Comparison of ENCODE assay signal across 8 mouse cellular contexts in genomic region chr4:129557256-129557808, GRCm38 (mm10). TPM values are rescaled to one million over a fixed set of nuclear protein-coding genes. Genes with fewer than 3 reads are reported as not detected.
A peak's percentile ranks its signal among the peaks of the same experiment; 100 is the strongest.
DNase-seq lines count a peak whose midpoint lies in the region; ATAC-seq and TF ChIP-seq lines count a peak whose summit lies in the region.

No protein-coding gene starts in this region.

- ATAC-seq in hindbrain, embryonic 12.5 days (ENCODE audit: low FRiP score): no peak

- H3K9me3 ChIP-seq in ES-E14 (ENCODE audit: control insufficient read depth, insufficient read depth, low read depth, low read length): no peaks in the 10 kb centered on the region
- no peaks in the 10 kb centered on the region for H3K9me3 ChIP-seq in hindbrain, embryonic 12.5 days (replicated peaks)
- H3K9me3 ChIP-seq in midbrain, embryonic 10.5 days (replicated peaks): no peaks in the 10 kb centered on the region

- 84% methylated on average over 9 of the region's 9 CpGs for WGBS in hindbrain, embryonic 12.5 days
- 75% methylated on average over 9 of the region's 9 CpGs for WGBS in midbrain, embryonic 10.5 days

- peak; percentile 11 for DNase-seq in adrenal gland, postnatal 14 days
- no peak for DNase-seq in adrenal gland, adult 2 months
- no peak for DNase-seq in ES-E14 (ENCODE audit: low read depth, low spot score)
- no peak for DNase-seq in midbrain, embryonic 10.5 days (ENCODE audit: low spot score)
- DNase-seq in cerebellum, adult 9-10 months: no peak
- DNase-seq in yolk sac, embryonic 10.5 days (ENCODE audit: low spot score): no peak
- DNase-seq in cerebellum, postnatal 36 days: no peak

- H3K36me3 ChIP-seq in ES-E14 (ENCODE audit: control insufficient read depth, insufficient read depth, low read length, poor library complexity, severe bottlenecking): no peaks in the 10 kb centered on the region
- H3K36me3 ChIP-seq in hindbrain, embryonic 12.5 days: no peaks in the 10 kb centered on the region
- no peaks in the 10 kb centered on the region for H3K36me3 ChIP-seq in midbrain, embryonic 10.5 days

- H3K9ac ChIP-seq in ES-E14 (ENCODE audit: insufficient read depth, low read depth, low read length, poor library complexity, severe bottlenecking): peak overlapping the region; percentile 78; the same call in 1 of the 2 replicates
- peak overlapping the region; percentile 61 for H3K9ac ChIP-seq in hindbrain, embryonic 12.5 days

- peak overlapping the region; percentile 67 for H3K4me2 ChIP-seq in hindbrain, embryonic 12.5 days (replicated peaks)

- H3K27me3 ChIP-seq in hindbrain, embryonic 12.5 days: no peaks in the 10 kb centered on the region; the same call in 1 of the 2 replicates
- H3K27me3 ChIP-seq in midbrain, embryonic 10.5 days (ENCODE audit: low read depth, poor library complexity, severe bottlenecking): peaks cover 29% of the 10 kb centered on the region

- H3K4me3 ChIP-seq in ES-E14 (ENCODE audit: insufficient read depth in 1 of 2, low read depth in 1 of 2, low read length in 2 of 2, poor library complexity in 1 of 2, severe bottlenecking in 1 of 2): peak overlapping the region in 1 of 2 experiments; percentile 70; a peak in 2 of 4 replicates
- H3K4me3 ChIP-seq in hindbrain, embryonic 12.5 days: 0 out of 2 replicates have a peak overlapping the region, but pooled peaks have one; percentile 41
- H3K4me3 ChIP-seq in midbrain, embryonic 10.5 days: peak overlapping the region; percentile 58; the same call in 1 of the 2 replicates

- in situ Hi-C loops in ES-E14 (cut with MboI; ENCODE audit: low sequenced_read_pairs in 2 of 2, unreplicated experiment in 2 of 2): no loop called here

- peaks cover 5 to 16% of the 10 kb centered on the region in 2 experiments; a peak in 3 of 4 replicates for H3K4me1 ChIP-seq in ES-E14 (ENCODE audit: control insufficient read depth in 2 of 2, insufficient read depth in 2 of 2, low read length in 2 of 2, poor library complexity in 1 of 2)
- H3K4me1 ChIP-seq in hindbrain, embryonic 12.5 days: peaks cover 8% of the 10 kb centered on the region
- peaks cover 29% of the 10 kb centered on the region for H3K4me1 ChIP-seq in midbrain, embryonic 10.5 days

- no peak overlapping the region for H3K27ac ChIP-seq in ES-E14 (ENCODE audit: insufficient read depth, low read depth, low read length, poor library complexity, severe bottlenecking)
- H3K27ac ChIP-seq in hindbrain, embryonic 12.5 days: no peak overlapping the region
- peak overlapping the region; percentile 34; the same call in 1 of the 2 replicates for H3K27ac ChIP-seq in midbrain, embryonic 10.5 days (replicated peaks)

TF ChIP-seq in ES-E14, 5 proteins besides CTCF, POLR2A, EP300 and RAD21:
- TF ChIP-seq ZC3H11A (IDR thresholded peaks at IDR 0.05; ENCODE audit: borderline replicate concordance, low read depth, low read length): no peak
- TF ChIP-seq CHD2 (IDR thresholded peaks at IDR 0.05; ENCODE audit: low read depth, low read length): no peak
- TF ChIP-seq ZNF384 (IDR thresholded peaks at IDR 0.05; ENCODE audit: low read depth, low read length): no peak
- TF ChIP-seq HCFC1 (IDR thresholded peaks at IDR 0.05; ENCODE audit: borderline replicate concordance, insufficient read depth, low read length): no peak
- no peak for TF ChIP-seq MAFK (IDR thresholded peaks at IDR 0.05; ENCODE audit: insufficient read depth, low read depth, low read length)

RNA-seq across cellular contexts. Expression of gene Hdac1, which starts 14.8 kb away (rescaled TPM):
- 55.7 and 59.5 TPM in 2 replicates for total RNA-seq in adrenal gland, postnatal 14 days (2021)
- 10 to 100 TPM; 44.4 to 53.9 TPM for total RNA-seq in adrenal gland, adult 2 months (2021)
- 17.2 and 18.4 TPM in 2 replicates for polyA plus RNA-seq in adrenal gland, adult 2 months (2012; rRNA removed)
- total RNA-seq in ES-E14 (2012; rRNA removed): 96.0 and 102 TPM in 2 replicates
- polyA plus RNA-seq in hindbrain, embryonic 12.5 days (2016; fragmentation: Nextera tagmentation; extraction: Ambion mirVana): 168 and 178 TPM in 2 replicates
- 276 and 278 TPM in 2 replicates for polyA plus RNA-seq in midbrain, embryonic 10.5 days (2016; fragmentation: Nextera tagmentation; extraction: Ambion mirVana)

RNA-seq across cellular contexts. Expression of gene Lck, which starts 16.1 kb away (rescaled TPM):
- 5.0 and 26.2 TPM in 2 replicates for total RNA-seq in adrenal gland, postnatal 14 days (2021)
- 1 to 10 TPM; 3.2 to 4.1 TPM for total RNA-seq in adrenal gland, adult 2 months (2021)
- polyA plus RNA-seq in adrenal gland, adult 2 months (2012; rRNA removed): 1.2 and 1.7 TPM in 2 replicates
- 19.1 and 36.6 TPM in 2 replicates for total RNA-seq in ES-E14 (2012; rRNA removed)
- 6.4 and 7.1 TPM in 2 replicates for polyA plus RNA-seq in hindbrain, embryonic 12.5 days (2016; fragmentation: Nextera tagmentation; extraction: Ambion mirVana)
- polyA plus RNA-seq in midbrain, embryonic 10.5 days (2016; fragmentation: Nextera tagmentation; extraction: Ambion mirVana): 4.7 and 7.2 TPM in 2 replicates

RNA-seq across cellular contexts. Expression of gene Fam167b, which starts 21.0 kb away (rescaled TPM):
- 30.6 and 32.3 TPM in 2 replicates for total RNA-seq in adrenal gland, postnatal 14 days (2021)
- total RNA-seq in adrenal gland, adult 2 months (2021): 10 to 100 TPM; 29.6 to 31.1 TPM
- polyA plus RNA-seq in adrenal gland, adult 2 months (2012; rRNA removed): 53.7 and 75.5 TPM in 2 replicates
- total RNA-seq in ES-E14 (2012; rRNA removed): not detected in 2 replicates
- polyA plus RNA-seq in hindbrain, embryonic 12.5 days (2016; fragmentation: Nextera tagmentation; extraction: Ambion mirVana): 1.7 and 2.5 TPM in 2 replicates
- polyA plus RNA-seq in midbrain, embryonic 10.5 days (2016; fragmentation: Nextera tagmentation; extraction: Ambion mirVana): 0.50 and 1.5 TPM in 2 replicates

RNA-seq across cellular contexts. Expression of gene Eif3i, which starts 43.1 kb away (rescaled TPM):
- total RNA-seq in adrenal gland, postnatal 14 days (2021): 175 and 187 TPM in 2 replicates
- 100 to 1,000 TPM; 171 to 194 TPM for total RNA-seq in adrenal gland, adult 2 months (2021)
- 147 and 171 TPM in 2 replicates for polyA plus RNA-seq in adrenal gland, adult 2 months (2012; rRNA removed)
- 297 and 328 TPM in 2 replicates for total RNA-seq in ES-E14 (2012; rRNA removed)
- polyA plus RNA-seq in hindbrain, embryonic 12.5 days (2016; fragmentation: Nextera tagmentation; extraction: Ambion mirVana): 187 and 204 TPM in 2 replicates
- 261 and 293 TPM in 2 replicates for polyA plus RNA-seq in midbrain, embryonic 10.5 days (2016; fragmentation: Nextera tagmentation; extraction: Ambion mirVana)

RNA-seq across cellular contexts. Expression of gene Tmem234, which starts 43.1 kb away (rescaled TPM):
- 82.6 and 89.8 TPM in 2 replicates for total RNA-seq in adrenal gland, postnatal 14 days (2021)
- 100 to 1,000 TPM in 1 of 2 experiments, 10 to 100 TPM in 1; 90.9 to 100 TPM for total RNA-seq in adrenal gland, adult 2 months (2021)
- polyA plus RNA-seq in adrenal gland, adult 2 months (2012; rRNA removed): 108 and 125 TPM in 2 replicates
- total RNA-seq in ES-E14 (2012; rRNA removed): 172 and 193 TPM in 2 replicates
- 164 and 174 TPM in 2 replicates for polyA plus RNA-seq in hindbrain, embryonic 12.5 days (2016; fragmentation: Nextera tagmentation; extraction: Ambion mirVana)
- 226 and 231 TPM in 2 replicates for polyA plus RNA-seq in midbrain, embryonic 10.5 days (2016; fragmentation: Nextera tagmentation; extraction: Ambion mirVana)

Comparison
In these comparisons a context has a peak if more than half of its experiments do, and no peak if none do; other contexts are left out.
1. RNA of gene Fam167b, which starts 21.0 kb away (total RNA-seq): 29.6 to 31.1 TPM in adrenal gland, adult 2 months and 30.6 to 32.3 TPM in adrenal gland, postnatal 14 days; not detected in ES-E14; every median in the first group is over 10 times any median in the second.